Mouse (Mus musculus): ENCODE results near the gene Fn1. TPM values are rescaled to one million over a fixed set of nuclear protein-coding genes. Genes with fewer than 3 reads are reported as not detected.

Gene Fn1
- polyA plus RNA-seq, 1 experiment from 2014 or later: 182 TPM

DNA sequence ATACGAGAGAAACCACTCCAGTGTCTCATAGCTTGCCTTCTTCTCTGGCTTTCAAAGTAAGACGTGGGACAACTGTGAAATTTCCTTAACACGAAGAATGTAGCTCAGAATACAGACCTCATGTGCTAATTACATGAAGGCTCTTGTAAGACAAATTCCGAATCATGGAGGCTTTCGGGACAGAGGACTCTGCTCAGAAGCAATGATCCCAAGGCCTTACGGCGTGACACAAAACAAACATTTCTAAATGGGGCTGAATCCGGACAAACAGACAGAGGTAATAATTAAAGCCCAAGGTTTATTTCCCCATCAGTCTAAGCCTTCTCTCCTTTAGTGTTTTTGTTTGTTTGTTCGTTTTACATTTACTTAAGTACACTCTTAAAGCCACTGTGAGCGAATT lies 20.6 kb downstream of the Fn1 start:
- H3K9ac ChIP-seq (replicated peaks; ENCODE audit: low read depth, low read length): no peak overlapping the region
- H3K27me3 ChIP-seq (ENCODE audit: control insufficient read depth, insufficient read depth, low read length): no peaks in the 10 kb centered on the region
- H3K9me3 ChIP-seq (ENCODE audit: control insufficient read depth, low read depth, low read length): no peaks in the 10 kb centered on the region
- WGBS: 83% methylated on average over 10 of the region's 10 CpGs
- no peak overlapping the region for H3K4me3 ChIP-seq (ENCODE audit: low read depth, low read length)
- H3K4me2 ChIP-seq (replicated peaks; ENCODE audit: low read depth, low read length): no peak overlapping the region
- H3K36me3 ChIP-seq (ENCODE audit: control insufficient read depth, insufficient read depth, low read length): peaks cover 59% of the 10 kb centered on the region
- ATAC-seq (ENCODE audit: insufficient number of reproducible peaks, insufficient read depth, low FRiP score, low read depth): no peak
- H3K4me1 ChIP-seq (ENCODE audit: control insufficient read depth, insufficient read depth, low read length): no peaks in the 10 kb centered on the region
- no peak overlapping the region for H3K27ac ChIP-seq (ENCODE audit: low read length)

DNA sequence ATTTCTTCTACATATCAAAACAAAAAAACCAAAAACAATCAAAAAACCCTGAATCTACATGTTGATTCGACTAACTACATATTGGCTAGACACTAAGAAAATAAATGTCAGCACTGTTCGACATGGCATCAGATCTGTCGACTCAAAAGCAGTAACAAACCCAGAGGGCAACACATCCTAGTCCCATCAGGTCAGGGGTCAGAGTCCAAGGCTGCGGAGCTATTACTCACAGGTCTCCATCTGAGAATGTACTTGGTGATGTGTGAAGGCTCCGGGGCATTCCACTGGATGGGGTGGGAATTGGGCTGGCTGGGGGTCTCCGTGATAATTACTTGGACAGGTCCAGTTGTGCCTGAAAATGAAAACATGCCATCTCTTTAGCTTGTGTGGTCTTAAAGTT lies 21.2 kb downstream of the Fn1 start:
- Histone ChIP-seq H3K27ac (ENCODE audit: low read length) (no peak overlapping the region), H3K4me2 (replicated peaks; ENCODE audit: low read depth, low read length) (no peak overlapping the region), H3K36me3 (ENCODE audit: control insufficient read depth, insufficient read depth, low read length) (peaks cover 58% of the 10 kb centered on the region), H3K9me3 (ENCODE audit: control insufficient read depth, low read depth, low read length) (no peaks in the 10 kb centered on the region), H3K27me3 (ENCODE audit: control insufficient read depth, insufficient read depth, low read length) (no peaks in the 10 kb centered on the region), H3K4me1 (ENCODE audit: control insufficient read depth, insufficient read depth, low read length) (no peaks in the 10 kb centered on the region), H3K4me3 (ENCODE audit: low read depth, low read length) (no peak overlapping the region), H3K9ac (replicated peaks; ENCODE audit: low read depth, low read length) (no peak overlapping the region)
- ATAC-seq (ENCODE audit: insufficient number of reproducible peaks, insufficient read depth, low FRiP score, low read depth): no peak
- 80% methylated on average over 6 of the region's 6 CpGs for WGBS

GRCm38 (mm10) chr1:71630243-71630642 lies 22.8 kb downstream of the Fn1 start:
- Histone ChIP-seq H3K9ac (replicated peaks; ENCODE audit: low read depth, low read length) (no peak overlapping the region), H3K4me2 (replicated peaks; ENCODE audit: low read depth, low read length) (no peak overlapping the region), H3K4me1 (ENCODE audit: control insufficient read depth, insufficient read depth, low read length) (no peaks in the 10 kb centered on the region), H3K9me3 (ENCODE audit: control insufficient read depth, low read depth, low read length) (no peaks in the 10 kb centered on the region), H3K27me3 (ENCODE audit: control insufficient read depth, insufficient read depth, low read length) (no peaks in the 10 kb centered on the region), H3K4me3 (ENCODE audit: low read depth, low read length) (no peak overlapping the region), H3K36me3 (ENCODE audit: control insufficient read depth, insufficient read depth, low read length) (peaks cover 57% of the 10 kb centered on the region), H3K27ac (ENCODE audit: low read length) (no peak overlapping the region)
- WGBS: 42% methylated on average over 8 of the region's 8 CpGs
- ATAC-seq (ENCODE audit: insufficient number of reproducible peaks, insufficient read depth, low FRiP score, low read depth): no peak

- WGBS: 93% methylated on average over 6 of the region's 6 CpGs
- Histone ChIP-seq H3K27me3 (ENCODE audit: control insufficient read depth, insufficient read depth, low read length) (no peaks in the 10 kb centered on the region), H3K9ac (replicated peaks; ENCODE audit: low read depth, low read length) (no peak overlapping the region), H3K9me3 (ENCODE audit: control insufficient read depth, low read depth, low read length) (no peaks in the 10 kb centered on the region), H3K4me2 (replicated peaks; ENCODE audit: low read depth, low read length) (no peak overlapping the region), H3K4me1 (ENCODE audit: control insufficient read depth, insufficient read depth, low read length) (no peaks in the 10 kb centered on the region), H3K4me3 (ENCODE audit: low read depth, low read length) (no peak overlapping the region), H3K27ac (ENCODE audit: low read length) (no peak overlapping the region), H3K36me3 (ENCODE audit: control insufficient read depth, insufficient read depth, low read length) (peaks cover 62% of the 10 kb centered on the region)
- ATAC-seq (ENCODE audit: insufficient number of reproducible peaks, insufficient read depth, low FRiP score, low read depth): no peak
These were observed 29.4 kb downstream of the Fn1 start for GRCm38 (mm10) chr1:71623625-71624024.

- Histone ChIP-seq H3K27me3 (ENCODE audit: control insufficient read depth, insufficient read depth, low read length) (no peaks in the 10 kb centered on the region), H3K4me3 (ENCODE audit: low read depth, low read length) (no peak overlapping the region), H3K27ac (ENCODE audit: low read length) (no peak overlapping the region), H3K36me3 (ENCODE audit: control insufficient read depth, insufficient read depth, low read length) (peaks cover 52% of the 10 kb centered on the region), H3K9ac (replicated peaks; ENCODE audit: low read depth, low read length) (no peak overlapping the region), H3K4me2 (replicated peaks; ENCODE audit: low read depth, low read length) (no peak overlapping the region), H3K4me1 (ENCODE audit: control insufficient read depth, insufficient read depth, low read length) (no peaks in the 10 kb centered on the region), H3K9me3 (ENCODE audit: control insufficient read depth, low read depth, low read length) (no peaks in the 10 kb centered on the region)
- 88% methylated on average over 2 of the region's 2 CpGs for WGBS
- no peak for ATAC-seq (ENCODE audit: insufficient number of reproducible peaks, insufficient read depth, low FRiP score, low read depth)
These were observed 31.5 kb downstream of the Fn1 start for GRCm38 (mm10) chr1:71621526-71621925.

- Histone ChIP-seq H3K27me3 (ENCODE audit: control insufficient read depth, insufficient read depth, low read length) (no peaks in the 10 kb centered on the region), H3K4me3 (ENCODE audit: low read depth, low read length) (no peak overlapping the region), H3K9me3 (ENCODE audit: control insufficient read depth, low read depth, low read length) (no peaks in the 10 kb centered on the region), H3K27ac (ENCODE audit: low read length) (no peak overlapping the region), H3K36me3 (ENCODE audit: control insufficient read depth, insufficient read depth, low read length) (peaks cover 74% of the 10 kb centered on the region), H3K4me1 (ENCODE audit: control insufficient read depth, insufficient read depth, low read length) (no peaks in the 10 kb centered on the region), H3K4me2 (replicated peaks; ENCODE audit: low read depth, low read length) (no peak overlapping the region), H3K9ac (replicated peaks; ENCODE audit: low read depth, low read length) (no peak overlapping the region)
- 90% methylated on average over 8 of the region's 8 CpGs for WGBS
- ATAC-seq (ENCODE audit: insufficient number of reproducible peaks, insufficient read depth, low FRiP score, low read depth): no peak
These were observed 38.3 kb downstream of the Fn1 start for GRCm38 (mm10) chr1:71614545-71615246.

DNA sequence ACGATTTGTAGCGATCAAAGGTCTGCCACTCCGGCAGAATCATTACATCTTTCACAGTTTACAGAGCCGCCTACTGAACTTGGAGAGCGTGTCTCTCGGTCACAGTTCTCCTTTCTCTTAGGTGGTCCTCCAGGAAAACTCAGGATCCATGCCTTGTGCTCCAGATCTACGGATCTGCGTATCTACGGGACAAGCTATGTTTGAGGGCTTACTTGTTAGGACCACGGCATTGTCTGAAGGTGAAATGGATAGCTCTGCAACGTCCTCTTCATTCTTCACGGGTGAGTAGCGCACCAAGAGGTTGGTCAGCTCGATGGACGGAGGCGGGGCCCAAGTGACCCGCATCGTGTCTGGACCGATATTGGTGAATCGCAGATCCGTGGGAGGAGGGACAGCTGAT lies 40.7 kb downstream of the Fn1 start:
- Histone ChIP-seq H3K4me2 (replicated peaks; ENCODE audit: low read depth, low read length) (no peak overlapping the region), H3K4me1 (ENCODE audit: control insufficient read depth, insufficient read depth, low read length) (no peaks in the 10 kb centered on the region), H3K27me3 (ENCODE audit: control insufficient read depth, insufficient read depth, low read length) (no peaks in the 10 kb centered on the region), H3K4me3 (ENCODE audit: low read depth, low read length) (no peak overlapping the region), H3K36me3 (ENCODE audit: control insufficient read depth, insufficient read depth, low read length) (peaks cover 78% of the 10 kb centered on the region), H3K9me3 (ENCODE audit: control insufficient read depth, low read depth, low read length) (no peaks in the 10 kb centered on the region), H3K27ac (ENCODE audit: low read length) (no peak overlapping the region), H3K9ac (replicated peaks; ENCODE audit: low read depth, low read length) (no peak overlapping the region)
- 95% methylated on average over 21 of the region's 21 CpGs for WGBS
- ATAC-seq (ENCODE audit: insufficient number of reproducible peaks, insufficient read depth, low FRiP score, low read depth): no peak

- no peak overlapping the region for H3K4me2 ChIP-seq (replicated peaks; ENCODE audit: low read depth, low read length)
- H3K4me1 ChIP-seq (ENCODE audit: control insufficient read depth, insufficient read depth, low read length): no peaks in the 10 kb centered on the region
- H3K4me3 ChIP-seq (ENCODE audit: low read depth, low read length): no peak overlapping the region
- H3K9me3 ChIP-seq (ENCODE audit: control insufficient read depth, low read depth, low read length): no peaks in the 10 kb centered on the region
- no peaks in the 10 kb centered on the region for H3K27me3 ChIP-seq (ENCODE audit: control insufficient read depth, insufficient read depth, low read length)
- H3K27ac ChIP-seq (ENCODE audit: low read length): no peak overlapping the region
- peaks cover 84% of the 10 kb centered on the region for H3K36me3 ChIP-seq (ENCODE audit: control insufficient read depth, insufficient read depth, low read length)
- H3K9ac ChIP-seq (replicated peaks; ENCODE audit: low read depth, low read length): no peak overlapping the region
- 92% methylated on average over 5 of the region's 5 CpGs for WGBS
- ATAC-seq (ENCODE audit: insufficient number of reproducible peaks, insufficient read depth, low FRiP score, low read depth): no peak
These were observed 43.1 kb downstream of the Fn1 start for GRCm38 (mm10) chr1:71609916-71610315.
